Mouse (Mus musculus) heart, embryonic 12.5 days (tissue): Measurements from ENCODE around the gene Prpf19. TPM values are rescaled to one million over a fixed set of nuclear protein-coding genes. Genes with fewer than 3 reads are reported as not detected.
A peak's percentile ranks its signal among the peaks of the same experiment; 100 is the strongest.

Experiments
- ATAC-seq: fragments of 200-750 bp; cut with Nextera tagmentation; 2 replicates; pipeline ENCODE4 v1.8.0; 2017; ENCODE audit warnings: moderate TSS enrichment, moderate library complexity; ENCODE audit not compliant: insufficient number of reproducible peaks, low FRiP score
- H3K27ac ChIP-seq: fragments of 300-500 bp; sonication (generic); 2 replicates; pipeline ENCODE4 v1.5.1; 2016; ENCODE audit warnings: mild to moderate bottlenecking, moderate library complexity; ENCODE audit not compliant: poor library complexity, severe bottlenecking
- H3K27me3 ChIP-seq: fragments of 300-500 bp; sonication (generic); replicated peaks from 2 replicates; pipeline ENCODE4 v1.6.1; 2016; ENCODE audit warnings: mild to moderate bottlenecking, moderate library complexity
- H3K36me3 ChIP-seq: fragments of 300-500 bp; sonication (generic); 2 replicates; pipeline ENCODE4 v1.6.1; 2016; ENCODE audit warnings: mild to moderate bottlenecking, moderate library complexity
- H3K4me1 ChIP-seq: fragments of 300-500 bp; sonication (generic); replicated peaks from 2 replicates; pipeline ENCODE4 v1.6.1; 2016; ENCODE audit warnings: mild to moderate bottlenecking
- H3K4me2 ChIP-seq: fragments of 300-500 bp; sonication (generic); 2 replicates; pipeline ENCODE4 v1.6.1; 2016; ENCODE audit warnings: mild to moderate bottlenecking, moderate library complexity
- H3K4me3 ChIP-seq: fragments of 300-500 bp; sonication (generic); 2 replicates; pipeline ENCODE4 v1.5.1; 2016; ENCODE audit warnings: mild to moderate bottlenecking
- H3K9ac ChIP-seq: fragments of 300-500 bp; sonication (generic); 2 replicates; pipeline ENCODE4 v1.6.1; 2016; ENCODE audit warnings: mild to moderate bottlenecking, moderate library complexity
- H3K9me3 ChIP-seq: fragments of 300-500 bp; sonication (generic); replicated peaks from 2 replicates; pipeline ENCODE4 v1.6.1; 2016; ENCODE audit warnings: mild to moderate bottlenecking, moderate library complexity
- WGBS: fragments of 180-500 bp; shearing (Covaris S2); methylation state at CpG from one replicate; pipeline ENCODE4 v1.1.7; 2016; 5-methylcytosine and 5-hydroxymethylcytosine counted together
- polyA plus RNA-seq: library from polyadenylated mRNA; unstranded; fragments of >200 nt; fragmentation: Nextera tagmentation; extraction: Ambion mirVana; gene quantifications from 2 replicates; pipeline ENCODE4 v1.2.1, GENCODE M21; 2016

The Prpf19 gene
- polyA plus RNA-seq: 24.9 and 26.2 TPM in 2 replicates

GRCm38 (mm10) chr19:10895016-10895528, at the start of gene Prpf19:
Gene Prpf19 (plus strand): TSS chr19:10895231.
- under 1% methylated on average over 41 of the region's 43 CpGs for WGBS

GRCm38 (mm10) chr19:10845454-10845853, 49.6 kb upstream of the Prpf19 start:
- H3K27ac ChIP-seq: no peak overlapping the region
- no peaks in the 10 kb centered on the region for H3K9me3 ChIP-seq
- no peak overlapping the region for H3K9ac ChIP-seq
- no peak overlapping the region for H3K4me3 ChIP-seq
- no peak overlapping the region for H3K4me2 ChIP-seq
- peaks cover 13% of the 10 kb centered on the region for H3K27me3 ChIP-seq
- no peaks in the 10 kb centered on the region for H3K36me3 ChIP-seq
- 73% methylated on average over 3 of the region's 3 CpGs for WGBS
- ATAC-seq: no peak
- peaks cover 14% of the 10 kb centered on the region; the same call in 1 of the 2 replicates for H3K4me1 ChIP-seq

More at GRCm38 (mm10) chr19:10895016-10895528, at the start of gene Prpf19:
- peak within 1 kb of the TSS; percentile 96 for H3K9ac ChIP-seq
- H3K9me3 ChIP-seq: 0 out of 2 replicates have a peak, but pooled peaks cover 2% of the 10 kb centered on the region
- peaks cover 28% of the 10 kb centered on the region for H3K36me3 ChIP-seq
- peak within 1 kb of the TSS; percentile 94 for H3K4me3 ChIP-seq
- ATAC-seq: peak; percentile 92
- H3K27ac ChIP-seq: peak within 1 kb of the TSS; percentile 95
- H3K4me2 ChIP-seq: peak within 1 kb of the TSS; percentile 97
- no peaks in the 10 kb centered on the region for H3K27me3 ChIP-seq
- peaks cover 30% of the 10 kb centered on the region for H3K4me1 ChIP-seq

GRCm38 (mm10) chr19:10846150-10846549, 48.9 kb upstream of the Prpf19 start:
- H3K9me3 ChIP-seq: no peaks in the 10 kb centered on the region
- no peak overlapping the region for H3K27ac ChIP-seq
- H3K36me3 ChIP-seq: no peaks in the 10 kb centered on the region
- ATAC-seq: no peak
- no peak overlapping the region for H3K4me2 ChIP-seq
- no peak overlapping the region for H3K9ac ChIP-seq
- WGBS: 66% methylated on average over 7 of the region's 7 CpGs
- H3K4me3 ChIP-seq: no peak overlapping the region
- peaks cover 14% of the 10 kb centered on the region; the same call in 1 of the 2 replicates for H3K4me1 ChIP-seq
- H3K27me3 ChIP-seq: peaks cover 13% of the 10 kb centered on the region

GRCm38 (mm10) chr19:10847311-10848087, 47.5 kb upstream of the Prpf19 start:
- no peak overlapping the region for H3K27ac ChIP-seq
- WGBS: 58% methylated on average over 3 of the region's 3 CpGs
- no peaks in the 10 kb centered on the region for H3K9me3 ChIP-seq
- peaks cover 13% of the 10 kb centered on the region for H3K27me3 ChIP-seq
- H3K4me3 ChIP-seq: no peak overlapping the region
- H3K4me1 ChIP-seq: peaks cover 7% of the 10 kb centered on the region; the same call in 1 of the 2 replicates
- no peak overlapping the region for H3K9ac ChIP-seq
- ATAC-seq: no peak
- no peak overlapping the region for H3K4me2 ChIP-seq
- H3K36me3 ChIP-seq: no peaks in the 10 kb centered on the region

- Histone ChIP-seq H3K4me3 (no peak overlapping the region), H3K36me3 (peaks cover 39% of the 10 kb centered on the region), H3K4me1 (no peaks in the 10 kb centered on the region), H3K9me3 (no peaks in the 10 kb centered on the region), H3K4me2 (no peak overlapping the region), H3K27me3 (no peaks in the 10 kb centered on the region), H3K9ac (no peak overlapping the region), H3K27ac (no peak overlapping the region)
- 86% methylated on average over 3 of the region's 3 CpGs for WGBS
- ATAC-seq: no peak
Observed at GRCm38 (mm10) chr19:10855422-10855821, 39.6 kb upstream of the Prpf19 start.

- WGBS: 40% methylated on average over 2 of the region's 2 CpGs
- Histone ChIP-seq H3K9ac (no peak overlapping the region), H3K4me1 (no peaks in the 10 kb centered on the region), H3K9me3 (no peaks in the 10 kb centered on the region), H3K27me3 (no peaks in the 10 kb centered on the region), H3K4me3 (no peak overlapping the region), H3K27ac (no peak overlapping the region), H3K4me2 (no peak overlapping the region), H3K36me3 (peaks cover 50% of the 10 kb centered on the region)
- ATAC-seq: no peak; the same call in 1 of the 2 replicates
Observed at GRCm38 (mm10) chr19:10856520-10856919, 38.5 kb upstream of the Prpf19 start.

- Histone ChIP-seq H3K9ac (no peak overlapping the region), H3K4me3 (no peak overlapping the region), H3K36me3 (peaks cover 86% of the 10 kb centered on the region), H3K4me2 (no peak overlapping the region), H3K4me1 (no peaks in the 10 kb centered on the region), H3K27me3 (no peaks in the 10 kb centered on the region), H3K27ac (no peak overlapping the region), H3K9me3 (no peaks in the 10 kb centered on the region)
- 45% methylated on average over 22 of the region's 22 CpGs for WGBS
- no peak; the same call in 1 of the 2 replicates for ATAC-seq
Observed at GRCm38 (mm10) chr19:10860072-10860497, 34.9 kb upstream of the Prpf19 start.

- Histone ChIP-seq H3K9ac (no peak overlapping the region), H3K9me3 (no peaks in the 10 kb centered on the region), H3K36me3 (peaks cover 66% of the 10 kb centered on the region), H3K4me1 (peaks cover 23% of the 10 kb centered on the region), H3K4me3 (no peak overlapping the region), H3K27me3 (no peaks in the 10 kb centered on the region), H3K27ac (no peak overlapping the region), H3K4me2 (no peak overlapping the region)
- ATAC-seq: no peak
- WGBS: 87% methylated on average over 13 of the region's 13 CpGs
Observed at GRCm38 (mm10) chr19:10866351-10866750, 28.7 kb upstream of the Prpf19 start.

GRCm38 (mm10) chr19:10867946-10868622, 26.9 kb upstream of the Prpf19 start:
- Histone ChIP-seq H3K4me1 (peaks cover 23% of the 10 kb centered on the region), H3K36me3 (peaks cover 66% of the 10 kb centered on the region)
- 41% methylated on average over 5 of the region's 5 CpGs for WGBS

GRCm38 (mm10) chr19:10868623-10869141, 26.3 kb upstream of the Prpf19 start:
- no peaks in the 10 kb centered on the region for H3K9me3 ChIP-seq
- peak overlapping the region; percentile 85 for H3K4me3 ChIP-seq
- WGBS: under 1% methylated on average over 17 of the region's 17 CpGs
- H3K27ac ChIP-seq: 0 out of 2 replicates have a peak overlapping the region, but pooled peaks have one; percentile 60
- peak overlapping the region; percentile 86 for H3K4me2 ChIP-seq
- H3K36me3 ChIP-seq: peaks cover 66% of the 10 kb centered on the region
- peak overlapping the region; percentile 86 for H3K9ac ChIP-seq
- H3K27me3 ChIP-seq: no peaks in the 10 kb centered on the region
- ATAC-seq: 0 out of 2 replicates have a peak, but pooled peaks have one; percentile 19
- peaks cover 23% of the 10 kb centered on the region for H3K4me1 ChIP-seq

More at GRCm38 (mm10) chr19:10867946-10868622, 26.9 kb upstream of the Prpf19 start:
- no peak overlapping the region for H3K27ac ChIP-seq
- peak overlapping the region; percentile 86 for H3K4me2 ChIP-seq
- no peaks in the 10 kb centered on the region for H3K27me3 ChIP-seq
- no peak for ATAC-seq
- H3K9me3 ChIP-seq: no peaks in the 10 kb centered on the region
- H3K4me3 ChIP-seq: peak overlapping the region; percentile 85
- peak overlapping the region; percentile 86 for H3K9ac ChIP-seq
